In the genomic region with DNA sequence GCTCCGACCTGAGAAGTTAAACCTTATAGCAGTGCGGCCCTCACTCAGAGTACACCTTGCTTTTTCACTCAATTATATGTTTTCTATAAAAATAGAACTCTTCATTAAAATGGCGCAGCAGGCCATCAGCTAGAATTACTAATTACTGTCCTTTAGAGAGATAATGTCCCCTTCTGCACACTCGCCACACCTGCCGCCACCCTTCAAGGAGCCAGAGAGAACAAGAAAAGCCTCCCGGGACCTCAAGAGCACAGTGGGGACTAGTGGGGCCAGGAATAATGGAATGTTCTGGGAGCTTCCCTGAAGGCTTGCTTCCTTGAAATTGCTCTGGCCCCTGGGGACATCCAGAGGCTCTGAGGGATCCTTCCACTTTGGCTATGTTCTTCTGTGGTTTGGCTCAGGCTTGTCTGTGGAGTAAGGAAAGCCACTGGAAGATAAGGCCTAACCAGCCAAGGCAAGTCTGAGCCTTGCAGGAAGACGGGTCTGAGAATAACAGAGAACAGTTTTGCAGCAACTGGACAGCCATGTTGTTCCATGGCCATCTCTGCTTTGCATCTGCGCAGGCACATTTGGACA, we compare ENCODE assay signal across 27 mouse cellular contexts.
DNase-seq lines count a peak whose midpoint lies in the region; ATAC-seq and TF ChIP-seq lines count a peak whose summit lies in the region.
"Had no signal": no experiment of that assay in that cellular context is flagged by ENCODE, and none has a peak within 500 bp of the region (broad histone marks: within the 10 kb centered on the region; RNA-seq: fewer than 3 reads in every experiment).

No protein-coding gene starts in this region.

- intact Hi-C loops in left cerebral cortex, adult 2 months (cut with DNase I): no loop called here

- WGBS in embryonic facial prominence, embryonic 10.5 days: 82% methylated on average over 8 of the region's 8 CpGs

- 0 out of 2 replicates have a peak overlapping the region, but pooled peaks have one; percentile 12 for H3K27ac ChIP-seq in left cerebral cortex, adult 2 months
- 0 out of 2 replicates have a peak overlapping the region, but pooled peaks have one; percentile 66 for H3K27ac ChIP-seq in embryonic facial prominence, embryonic 10.5 days (replicated peaks)
- H3K27ac ChIP-seq: embryonic facial prominence, embryonic 12.5 days; hindbrain, embryonic 15.5 days; limb, embryonic 13.5 days; neural tube, embryonic 12.5 days; stomach, postnatal 0 days had no signal

- H3K9me3 ChIP-seq in embryonic facial prominence, embryonic 10.5 days: no peaks in the 10 kb centered on the region
- H3K9me3 ChIP-seq: embryonic facial prominence, embryonic 12.5 days; hindbrain, embryonic 15.5 days; limb, embryonic 13.5 days; neural tube, embryonic 12.5 days had no signal

- peaks cover 67% of the 10 kb centered on the region for H3K4me1 ChIP-seq in embryonic facial prominence, embryonic 10.5 days

- H3ac ChIP-seq in C2C12 (ENCODE audit: control insufficient read depth, insufficient read length, low read depth): no peak overlapping the region

- DNase-seq in heart, adult 11 months: peak; percentile 97
- DNase-seq in heart, adult 8-10 months (ENCODE audit: low spot score): no peak
- DNase-seq in left cerebral cortex, adult 2 months (ENCODE audit: extremely low spot score in 1 of 2, low spot score in 2 of 2): no peak
- DNase-seq in left cerebral cortex, adult 9 months (ENCODE audit: low spot score in 2 of 2): no peak
- no peak for DNase-seq in embryonic facial prominence, embryonic 10.5 days (ENCODE audit: low spot score)
- no peak for DNase-seq in urinary bladder, postnatal 36 days (ENCODE audit: low spot score in 2 of 2)
- DNase-seq: cerebellum, adult 8-10 months; cerebellum, postnatal 25 days; gastrocnemius, postnatal 10 days; heart, postnatal 4 days; kidney, adult 9 months; kidney, postnatal 10 days; layer of hippocampus, adult 9-11 months; lung, postnatal 36 days; midbrain, embryonic 14.5 days; right cerebral cortex, adult 18-20 months; right cerebral cortex, postnatal 4 days; thymus, postnatal 4 days had no signal

- H3K27me3 ChIP-seq in C2C12 (ENCODE audit: control insufficient read depth, insufficient read depth, insufficient read length): no peaks in the 10 kb centered on the region
- H3K27me3 ChIP-seq in embryonic facial prominence, embryonic 10.5 days (replicated peaks; ENCODE audit: low read depth, poor library complexity, severe bottlenecking): no peaks in the 10 kb centered on the region; the same call in 1 of the 2 replicates
- H3K27me3 ChIP-seq: embryonic facial prominence, embryonic 12.5 days; hindbrain, embryonic 15.5 days; neural tube, embryonic 12.5 days had no signal

- H3K4me3 ChIP-seq in left cerebral cortex, adult 2 months: no peak overlapping the region
- no peak overlapping the region for H3K4me3 ChIP-seq in C2C12 (ENCODE audit: insufficient read depth, poor library complexity, severe bottlenecking)
- H3K4me3 ChIP-seq in embryonic facial prominence, embryonic 10.5 days: no peak overlapping the region
- H3K4me3 ChIP-seq: embryonic facial prominence, embryonic 12.5 days; hindbrain, embryonic 15.5 days; limb, embryonic 13.5 days; neural tube, embryonic 12.5 days had no signal

- no peaks in the 10 kb centered on the region for H3K79me2 ChIP-seq in C2C12 (ENCODE audit: control insufficient read depth, insufficient read depth)

- TF ChIP-seq CTCF in left cerebral cortex, adult 2 months (IDR thresholded peaks at IDR 0.05): no peak
- no peak for TF ChIP-seq CTCF in C2C12 (IDR thresholded peaks at IDR 0.05; ENCODE audit: control insufficient read depth, insufficient read depth, insufficient read length)

- ATAC-seq in inflammation-experienced regulatory T-cells, adult 6 months: no peak
- ATAC-seq: forebrain, embryonic 16.5 days; intestine, embryonic 16.5 days had no signal

- no peaks in the 10 kb centered on the region for H3K36me3 ChIP-seq in C2C12 (ENCODE audit: control insufficient read depth, insufficient read depth)
- no peaks in the 10 kb centered on the region for H3K36me3 ChIP-seq in embryonic facial prominence, embryonic 10.5 days (replicated peaks)
- H3K36me3 ChIP-seq: embryonic facial prominence, embryonic 12.5 days; hindbrain, embryonic 15.5 days; limb, embryonic 13.5 days; neural tube, embryonic 12.5 days had no signal

- H3K79me3 ChIP-seq in C2C12 (ENCODE audit: low read depth): no peaks in the 10 kb centered on the region

TF ChIP-seq in C2C12, 6 proteins besides CTCF, POLR2A, EP300 and RAD21:
- TF ChIP-seq MAX (IDR thresholded peaks at IDR 0.05): no peak
- no peak for TF ChIP-seq CEBPB (IDR thresholded peaks at IDR 0.05; ENCODE audit: low read depth)
- TF ChIP-seq MYOD1 (IDR thresholded peaks at IDR 0.05; ENCODE audit: control insufficient read depth, insufficient read length, low read depth): peak; percentile 58
TF ChIP-seq in C2C12: peak in this region for 1.
